Mouse (Mus musculus): ENCODE measurements around the gene Tex261.

The Tex261 gene

DNA sequence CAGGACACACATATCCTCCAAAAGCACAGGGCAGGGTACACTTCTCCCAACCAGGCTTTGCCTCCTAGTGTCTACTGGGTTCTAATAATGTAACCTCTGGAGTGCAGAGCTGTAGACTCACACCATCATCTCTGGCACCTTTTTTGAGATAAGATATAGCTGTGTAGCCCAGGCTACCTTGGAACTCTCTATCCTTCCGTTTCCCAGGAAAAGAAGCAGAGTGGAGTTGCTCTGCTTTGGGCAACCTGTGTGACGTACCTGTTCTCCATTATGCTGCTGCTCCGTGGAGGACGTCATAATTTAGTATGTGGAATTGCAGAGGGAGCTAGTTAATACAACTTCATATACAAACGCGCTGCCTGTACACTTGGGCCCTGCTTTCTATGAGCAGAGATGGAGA, 13.3 kb downstream of the Tex261 start, which contains the start of gene Ankrd53:
Gene Ankrd53, plus strand, starts transcription at position 301 of the 400 bp plus-strand sequence.
- no peak for DNase-seq (ENCODE audit: low spot score in 2 of 2)

DNA sequence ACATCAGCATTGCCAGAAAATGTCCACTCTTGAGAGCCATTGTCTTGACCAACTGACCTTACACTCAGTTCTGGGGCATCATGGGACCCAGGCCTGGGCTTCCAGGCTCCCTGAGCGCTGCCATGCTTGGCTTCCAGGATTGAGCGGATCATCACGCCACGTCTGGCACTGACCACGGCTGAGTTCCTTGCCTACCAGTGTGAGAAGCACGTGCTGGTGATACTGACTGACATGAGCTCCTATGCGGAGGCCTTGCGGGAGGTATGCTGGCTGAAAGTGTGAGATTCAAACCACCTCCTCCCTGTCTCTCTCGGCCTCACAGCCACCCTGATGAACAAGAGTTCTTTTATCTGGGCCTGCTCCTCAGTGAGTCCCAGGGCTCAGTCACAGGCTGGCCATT, 19.6 kb downstream of the Tex261 start:
- no peak for DNase-seq (ENCODE audit: low spot score in 2 of 2)

DNA sequence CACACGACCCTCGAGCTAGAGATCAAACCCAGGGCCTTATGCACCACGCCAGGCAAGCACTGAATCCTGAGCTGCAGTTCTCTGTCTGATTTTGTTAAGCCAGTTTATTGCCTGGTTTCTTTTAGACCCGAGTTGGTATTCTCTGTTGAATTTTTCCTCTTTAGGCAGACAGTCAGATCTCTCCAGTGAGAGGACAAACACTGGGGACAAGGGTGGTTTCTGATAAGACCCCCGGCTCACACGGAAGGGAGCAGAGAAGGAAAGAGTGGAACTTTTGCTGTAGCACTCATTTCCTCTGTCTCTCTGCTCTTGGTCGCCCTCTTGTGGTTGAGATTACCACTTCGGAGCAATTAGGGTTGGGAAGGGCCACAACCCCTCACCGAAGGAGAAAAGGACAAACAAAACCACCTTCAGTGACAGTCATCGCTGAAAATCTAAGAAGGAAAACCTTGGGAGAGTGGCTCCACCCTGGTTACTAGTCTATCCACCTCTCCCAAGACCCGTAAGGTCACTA, 25.4 kb downstream of the Tex261 start:
- peak; percentile 26 to 30 for DNase-seq (ENCODE audit: low spot score in 2 of 2)

DNA sequence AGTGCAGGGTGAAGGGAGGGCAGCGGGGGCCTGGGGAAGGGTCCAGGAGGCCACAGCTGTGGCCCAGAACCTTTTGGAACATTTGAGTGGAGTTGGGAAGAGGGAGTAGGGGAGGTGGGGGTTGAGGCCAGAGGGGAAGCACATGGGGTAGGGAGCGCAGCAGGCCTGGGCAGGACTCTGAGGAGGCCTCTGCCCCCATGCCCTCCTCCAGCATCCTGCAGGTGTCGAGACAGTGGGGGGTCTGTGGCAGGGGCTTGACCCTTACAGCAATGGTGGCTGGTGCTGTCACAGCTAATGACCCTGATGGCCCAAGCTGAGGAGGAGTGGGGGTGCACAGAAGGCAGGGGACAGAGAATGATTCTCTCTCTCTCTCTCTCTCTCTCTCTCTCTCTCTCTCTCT, 26.3 kb downstream of the Tex261 start:
- no peak for DNase-seq (ENCODE audit: low spot score in 2 of 2)

DNA sequence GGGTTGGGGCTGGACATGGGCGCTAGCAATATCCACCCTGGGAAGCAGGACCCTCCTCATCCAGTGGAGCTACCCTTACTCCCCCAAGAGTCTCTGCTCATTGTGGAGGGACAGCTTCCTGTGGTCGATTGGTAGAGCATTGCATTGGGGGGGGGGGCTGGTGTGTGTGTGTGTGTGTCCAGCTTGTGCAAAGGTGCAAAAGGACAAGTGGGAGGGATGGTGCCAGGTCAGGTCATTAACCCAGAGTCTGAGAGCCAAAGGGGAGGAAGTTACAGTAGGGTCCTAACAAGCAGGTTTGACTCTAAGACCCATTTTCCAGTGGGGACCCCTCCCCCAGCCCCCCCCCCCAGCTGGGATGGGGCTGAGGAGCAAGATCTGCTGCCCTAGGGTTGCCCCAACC, 30.1 kb downstream of the Tex261 start:
- no peak for DNase-seq (ENCODE audit: low spot score in 2 of 2)

DNA sequence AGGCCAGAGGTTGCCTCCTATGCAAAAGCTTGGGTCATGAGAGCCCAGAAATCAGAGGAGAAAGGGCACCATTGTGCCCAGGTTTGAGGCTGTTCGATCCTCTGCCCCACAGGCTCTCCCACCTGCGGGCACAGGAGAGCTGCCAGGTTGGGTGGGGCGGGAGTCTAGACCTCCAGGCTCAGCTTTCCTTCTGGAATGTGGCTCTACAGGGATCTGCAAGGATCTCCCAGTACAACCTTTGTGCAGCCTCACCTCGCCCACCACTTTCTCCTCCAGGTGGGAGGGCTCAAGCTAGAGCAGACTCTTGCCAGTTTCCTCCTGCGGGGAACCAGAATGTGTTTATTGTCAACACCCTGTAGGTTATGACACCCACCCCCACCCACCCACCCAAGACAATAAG, 31.1 kb downstream of the Tex261 start:
- no peak for DNase-seq (ENCODE audit: low spot score in 2 of 2)

DNA sequence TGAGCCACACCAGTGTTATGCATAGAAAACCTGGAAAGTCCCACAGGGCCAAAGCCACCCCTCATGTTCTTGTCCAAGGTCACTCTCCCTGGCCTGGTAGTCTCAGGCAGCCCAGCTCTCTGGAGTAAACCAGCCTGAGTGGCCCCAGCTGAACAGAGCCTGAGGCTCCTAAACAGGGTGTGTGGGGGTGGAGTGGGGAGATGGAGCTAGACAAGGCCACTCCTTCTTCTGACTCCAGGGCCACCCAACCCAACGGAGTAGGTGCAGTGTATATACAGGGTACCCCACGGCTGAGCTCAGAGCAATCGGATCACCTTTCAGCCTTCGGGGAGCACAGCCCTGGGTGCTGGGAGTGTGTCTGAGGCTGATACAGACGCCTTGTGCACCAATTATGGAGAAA, 31.5 kb downstream of the Tex261 start:
- no peak for DNase-seq (ENCODE audit: low spot score in 2 of 2)

DNA sequence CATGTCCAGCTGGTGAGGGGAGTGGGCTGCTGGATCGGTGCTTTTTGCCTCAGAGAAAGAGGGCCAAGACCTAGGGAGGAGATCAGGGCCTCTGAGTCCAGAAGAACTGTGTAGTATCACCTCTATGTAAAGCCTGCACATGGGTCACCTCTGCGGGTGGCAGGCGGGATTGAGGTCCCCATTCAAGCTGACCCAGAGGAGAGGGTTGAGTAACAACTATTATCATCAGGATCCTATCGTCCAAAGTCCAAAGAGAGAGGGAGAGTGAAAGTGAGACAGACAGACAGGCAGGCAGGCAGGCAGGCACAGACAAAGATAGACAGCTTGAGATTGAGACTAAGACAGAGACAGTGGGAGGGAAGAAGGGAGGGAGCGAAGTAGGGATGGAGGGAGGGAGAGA, 32.4 kb downstream of the Tex261 start:
- no peak for DNase-seq (ENCODE audit: low spot score in 2 of 2)

DNA sequence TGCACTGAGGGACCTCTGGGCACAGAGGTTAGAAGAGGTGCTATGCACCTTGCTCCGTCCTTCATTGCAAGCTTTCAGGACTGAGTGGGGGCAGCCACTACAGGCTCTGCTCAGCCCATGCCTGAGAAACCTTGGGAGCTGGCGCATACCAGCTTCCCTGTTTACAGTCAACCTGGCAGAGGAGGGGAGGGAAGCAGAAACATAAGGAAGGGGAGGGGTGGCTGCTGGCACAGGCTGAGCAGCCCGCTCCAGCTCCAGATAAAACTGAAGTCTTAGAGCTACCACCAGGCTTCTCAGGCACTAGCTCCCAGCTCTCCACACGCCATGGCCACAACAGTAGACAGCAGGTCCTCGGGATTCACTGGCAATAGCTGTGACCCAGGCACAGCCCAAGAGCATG, 32.9 kb downstream of the Tex261 start, which contains the start of gene Atp6v1b1:
Gene Atp6v1b1, plus strand, starts transcription at position 230 of the 400 bp plus-strand sequence.
- no peak for DNase-seq (ENCODE audit: low spot score in 2 of 2)

DNA sequence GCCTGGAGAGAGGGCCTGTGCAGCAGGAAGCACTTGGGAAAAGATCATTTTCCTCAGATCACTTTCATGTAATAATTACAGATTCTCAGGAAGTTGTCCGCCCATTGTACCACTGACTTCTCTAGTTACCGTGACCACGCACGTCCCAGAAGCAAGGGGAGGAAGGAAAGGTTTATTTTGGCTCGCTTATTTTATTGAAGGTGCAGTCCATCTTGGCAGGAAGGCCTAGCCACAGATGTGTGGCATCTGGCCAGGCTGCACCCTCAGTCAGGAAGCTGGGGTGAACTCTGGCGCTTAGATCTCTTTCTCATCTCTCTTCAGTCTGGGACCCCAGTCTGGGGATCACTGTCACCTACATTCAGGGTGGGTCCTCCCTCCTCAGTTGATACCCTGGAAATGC, 37.0 kb downstream of the Tex261 start:
- DNase-seq (ENCODE audit: low spot score in 2 of 2): no peak

DNA sequence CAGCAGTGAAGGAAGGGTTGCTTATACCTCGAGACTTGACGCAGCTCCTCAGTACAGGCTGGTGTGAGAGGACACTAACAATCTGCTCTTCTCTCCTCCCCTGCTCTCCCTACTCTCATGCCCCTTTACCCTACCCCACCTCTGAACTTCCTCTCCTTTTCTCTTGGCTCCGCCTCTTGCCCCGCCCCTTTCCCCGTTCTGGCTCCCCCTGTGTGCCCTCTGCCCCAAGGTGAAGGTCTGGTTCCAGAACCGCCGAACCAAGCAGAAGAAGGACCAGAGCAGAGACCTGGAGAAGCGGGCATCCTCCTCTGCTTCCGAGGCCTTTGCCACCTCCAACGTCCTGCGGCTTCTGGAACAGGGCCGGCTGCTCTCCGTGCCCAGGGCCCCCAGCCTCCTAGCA, 38.3 kb downstream of the Tex261 start:
- DNase-seq (ENCODE audit: low spot score in 2 of 2): no peak

DNA sequence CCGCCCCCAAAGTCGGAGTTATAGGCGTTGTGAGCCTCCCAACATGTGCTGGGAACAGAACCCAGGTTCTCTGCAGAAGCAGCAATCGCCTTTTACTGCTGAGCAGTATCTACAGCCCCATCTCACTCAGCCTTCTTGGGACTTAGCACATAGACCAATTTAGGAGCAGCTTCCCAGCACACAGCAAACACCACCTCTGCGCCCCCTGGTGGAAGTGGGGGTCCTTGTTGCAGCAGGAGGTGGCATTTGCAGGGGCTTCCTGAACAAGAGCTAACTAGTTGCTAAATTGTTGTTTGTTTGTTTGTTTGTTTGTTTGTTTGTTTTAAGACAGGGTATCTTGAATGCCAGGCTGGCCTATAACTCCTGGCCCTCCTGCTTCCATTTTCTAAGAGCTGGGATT, 44.5 kb downstream of the Tex261 start:
- peak; percentile 45 to 68 for DNase-seq (ENCODE audit: low spot score in 2 of 2)

DNA sequence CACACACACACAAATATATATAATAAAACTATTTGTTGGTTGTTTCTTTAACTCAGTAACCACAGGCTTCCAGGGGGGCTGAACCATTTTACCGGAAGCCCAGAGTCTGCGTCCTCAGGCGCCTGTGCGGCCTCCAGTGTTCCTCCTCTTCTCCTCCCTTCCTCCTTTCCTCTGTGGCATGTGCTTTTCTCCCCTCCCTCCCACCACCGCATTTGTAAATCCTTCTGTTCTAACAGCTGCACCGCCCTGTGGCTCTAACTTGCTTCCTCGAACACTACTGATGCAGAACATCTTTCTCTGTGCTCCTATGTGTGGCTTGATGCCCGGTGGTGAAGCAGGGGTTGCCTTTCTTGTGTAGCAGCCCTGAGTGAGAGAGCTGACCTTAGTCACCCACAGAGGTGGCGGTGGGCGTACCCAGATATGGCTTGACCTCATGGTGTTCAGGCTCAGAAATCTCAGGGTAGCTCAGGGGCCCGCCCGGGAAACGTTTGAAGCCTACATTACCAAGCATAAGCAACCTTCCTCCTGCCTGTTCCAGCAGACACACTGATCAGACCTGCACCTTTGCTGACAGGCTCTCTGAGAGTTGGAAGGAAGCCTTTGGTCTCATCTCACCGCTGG, 46.2 kb downstream of the Tex261 start:
- no peak for DNase-seq (ENCODE audit: low spot score in 2 of 2)

DNA sequence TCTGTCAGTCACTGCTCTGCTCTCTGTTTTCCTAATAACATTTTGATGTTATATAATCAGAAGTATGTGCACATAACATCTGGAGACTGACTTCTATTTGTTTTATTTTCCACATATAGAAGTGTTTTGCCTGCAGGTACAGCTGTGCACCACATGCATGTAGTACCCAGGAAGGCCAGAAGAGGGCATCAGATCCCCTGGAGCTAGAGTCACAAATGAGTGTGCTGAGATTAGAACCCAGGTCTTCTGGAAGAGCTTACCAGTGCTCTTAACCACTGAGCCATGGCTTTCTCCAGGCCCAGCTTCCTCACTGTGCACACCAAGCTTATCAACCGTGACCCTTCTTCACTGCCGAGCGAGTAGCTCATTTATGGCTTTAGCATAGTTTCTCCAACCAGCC, 47.1 kb downstream of the Tex261 start:
- no peak for DNase-seq (ENCODE audit: low spot score in 2 of 2)

DNA sequence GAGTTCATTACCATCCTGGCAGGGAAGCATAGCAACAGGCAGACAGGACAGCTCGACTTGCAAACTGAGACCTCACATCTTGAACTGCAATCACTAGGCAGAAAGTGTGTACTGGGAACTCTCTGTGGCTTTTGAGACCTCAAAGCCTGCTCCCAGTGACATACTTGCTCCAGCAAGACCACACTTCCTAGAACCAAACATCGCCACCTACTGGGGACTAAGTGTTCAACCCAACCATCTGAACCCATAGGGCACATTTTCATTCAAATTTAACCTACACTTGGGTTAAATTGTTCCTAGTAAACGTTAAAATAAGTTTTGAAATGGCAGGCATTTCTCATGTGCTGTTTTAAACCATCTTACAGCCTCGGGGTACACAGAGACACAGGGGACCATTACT, 48.4 kb downstream of the Tex261 start:
- no peak for DNase-seq (ENCODE audit: low spot score in 2 of 2)

DNA sequence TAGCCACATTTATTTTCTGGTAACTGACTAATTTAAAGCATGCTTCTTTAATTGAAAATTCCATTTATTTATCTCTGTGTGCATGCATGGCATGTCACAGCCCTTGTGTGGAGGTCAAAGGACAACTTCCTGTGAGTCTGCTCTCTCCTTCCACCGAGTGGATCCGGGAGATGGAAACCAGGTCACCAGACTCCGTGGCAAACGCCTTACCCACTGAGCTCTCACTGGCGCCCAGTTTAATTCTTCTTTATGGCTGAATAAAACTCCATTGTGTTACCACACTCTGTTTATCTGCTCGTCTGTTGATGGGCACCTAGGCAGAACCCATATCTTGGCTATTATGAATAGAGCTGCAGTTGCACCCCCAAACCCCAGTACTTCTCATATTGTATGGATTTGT, 53.1 kb downstream of the Tex261 start:
- no peak for DNase-seq (ENCODE audit: low spot score in 2 of 2)
